ENCODE assay signal across 22 mouse cellular contexts in the genomic region with DNA sequence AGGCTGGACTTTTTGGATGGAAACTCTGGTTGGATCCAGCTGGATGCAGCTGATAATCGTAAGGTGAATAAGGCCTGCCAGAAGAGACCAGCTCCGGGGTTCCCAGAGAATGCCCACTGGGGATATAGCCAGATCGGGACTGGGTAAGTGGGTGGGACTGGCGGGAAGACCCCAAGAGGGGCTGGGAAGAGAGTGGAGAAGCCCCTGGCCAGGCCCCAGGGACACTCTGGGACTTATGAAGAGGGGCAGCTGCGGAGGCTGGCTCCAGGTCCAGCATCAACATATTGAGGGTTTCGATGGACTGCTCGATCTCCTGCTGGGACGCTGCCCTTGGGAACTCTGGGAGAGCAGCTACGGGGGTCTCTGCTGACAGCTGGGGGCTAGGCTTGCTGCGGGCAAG.
DNase-seq lines count a peak whose midpoint lies in the region; ATAC-seq and TF ChIP-seq lines count a peak whose summit lies in the region.
"Had no signal": no experiment of that assay in that cellular context is flagged by ENCODE, and none has a peak within 500 bp of the region (broad histone marks: within the 10 kb centered on the region; RNA-seq: fewer than 3 reads in every experiment).

No protein-coding gene starts in this region.

- no peak for TF ChIP-seq EP300 in stomach, postnatal 0 days (optimal IDR thresholded peaks at IDR 0.05)

- peaks cover 32% of the 10 kb centered on the region for H3K27me3 ChIP-seq in heart, embryonic 10.5 days (ENCODE audit: insufficient read depth, poor library complexity, severe bottlenecking)
- H3K27me3 ChIP-seq in heart, embryonic 15.5 days = no peaks in the 10 kb centered on the region
- H3K27me3 ChIP-seq in midbrain, embryonic 10.5 days (ENCODE audit: low read depth, poor library complexity, severe bottlenecking) = no peaks in the 10 kb centered on the region; the same call in 1 of the 2 replicates
- no peaks in the 10 kb centered on the region for H3K27me3 ChIP-seq in midbrain, embryonic 13.5 days
- H3K27me3 ChIP-seq in stomach, postnatal 0 days (ENCODE audit: control insufficient read depth, insufficient read depth, low read length) = no peaks in the 10 kb centered on the region
- H3K27me3 ChIP-seq: CH12.LX; forebrain, embryonic 13.5 days; hindbrain, embryonic 15.5 days had no signal

- H3K4me3 ChIP-seq in heart, embryonic 10.5 days = no peak overlapping the region
- H3K4me3 ChIP-seq in heart, embryonic 15.5 days = no peak overlapping the region
- H3K4me3 ChIP-seq in midbrain, embryonic 10.5 days = no peak overlapping the region
- H3K4me3 ChIP-seq in midbrain, embryonic 13.5 days (replicated peaks) = no peak overlapping the region
- H3K4me3 ChIP-seq in stomach, postnatal 0 days (ENCODE audit: low read depth, low read length) = no peak overlapping the region
- H3K4me3 ChIP-seq: embryonic facial prominence, embryonic 10.5 days; forebrain, embryonic 13.5 days; hindbrain, embryonic 15.5 days had no signal

- H3K36me3 ChIP-seq in heart, embryonic 10.5 days = peaks cover 38% of the 10 kb centered on the region
- peaks cover 40% of the 10 kb centered on the region for H3K36me3 ChIP-seq in heart, embryonic 15.5 days
- H3K36me3 ChIP-seq in midbrain, embryonic 10.5 days = peaks cover 7% of the 10 kb centered on the region; the same call in 1 of the 2 replicates
- 0 out of 2 replicates have a peak, but pooled peaks cover 3% of the 10 kb centered on the region for H3K36me3 ChIP-seq in midbrain, embryonic 13.5 days
- H3K36me3 ChIP-seq in stomach, postnatal 0 days (ENCODE audit: control insufficient read depth, insufficient read depth, low read length) = peaks cover 10% of the 10 kb centered on the region; the same call in 1 of the 2 replicates
- H3K36me3 ChIP-seq: hindbrain, embryonic 15.5 days had no signal

- intact Hi-C loops in heart, postnatal 36 days (cut with DNase I) = loop anchor here (2.0 kb wide), 1 partner anchor 26 kb away; no protein-coding TSS in a partner anchor
- intact Hi-C loops in heart, postnatal 25 days (cut with DNase I) = no loop called here

- H3K4me1 ChIP-seq in heart, embryonic 10.5 days = peaks cover 92% of the 10 kb centered on the region
- peaks cover 99% of the 10 kb centered on the region for H3K4me1 ChIP-seq in heart, embryonic 15.5 days (replicated peaks)
- H3K4me1 ChIP-seq in midbrain, embryonic 10.5 days = peaks cover 25% of the 10 kb centered on the region
- peaks cover 12% of the 10 kb centered on the region; the same call in 1 of the 2 replicates for H3K4me1 ChIP-seq in midbrain, embryonic 13.5 days (replicated peaks)
- H3K4me1 ChIP-seq in stomach, postnatal 0 days (replicated peaks; ENCODE audit: control insufficient read depth, insufficient read depth) = peaks cover 14% of the 10 kb centered on the region

- peak overlapping the region; percentile 35; the same call in 1 of the 2 replicates for H3K9ac ChIP-seq in heart, embryonic 15.5 days
- no peak overlapping the region for H3K9ac ChIP-seq in midbrain, embryonic 13.5 days (replicated peaks)
- H3K9ac ChIP-seq in stomach, postnatal 0 days (ENCODE audit: low read length) = no peak overlapping the region
- H3K9ac ChIP-seq: forebrain, embryonic 13.5 days; forebrain, postnatal 0 days; hindbrain, embryonic 15.5 days had no signal

- 0 out of 2 replicates have a peak overlapping the region, but pooled peaks have one; percentile 39 for H3K27ac ChIP-seq in heart, embryonic 10.5 days
- H3K27ac ChIP-seq in heart, embryonic 15.5 days = no peak overlapping the region
- peak overlapping the region; percentile 52 for H3K27ac ChIP-seq in midbrain, embryonic 10.5 days (replicated peaks)
- H3K27ac ChIP-seq in midbrain, embryonic 13.5 days = no peak overlapping the region
- H3K27ac ChIP-seq in stomach, postnatal 0 days (replicated peaks) = peak overlapping the region; percentile 24; the same call in 1 of the 2 replicates
- H3K27ac ChIP-seq: embryonic facial prominence, embryonic 10.5 days; forebrain, embryonic 13.5 days; hindbrain, embryonic 15.5 days had no signal

- 82% methylated on average over 10 of the region's 10 CpGs for WGBS in heart, embryonic 10.5 days
- WGBS in heart, embryonic 15.5 days = 86% methylated on average over 10 of the region's 10 CpGs
- WGBS in midbrain, embryonic 10.5 days = 86% methylated on average over 10 of the region's 10 CpGs
- WGBS in midbrain, embryonic 13.5 days = 81% methylated on average over 10 of the region's 10 CpGs
- 79% methylated on average over 10 of the region's 10 CpGs for WGBS in stomach, postnatal 0 days

- no peaks in the 10 kb centered on the region for H3K9me3 ChIP-seq in heart, embryonic 10.5 days
- H3K9me3 ChIP-seq in heart, embryonic 15.5 days (replicated peaks) = no peaks in the 10 kb centered on the region
- H3K9me3 ChIP-seq in midbrain, embryonic 10.5 days (replicated peaks) = no peaks in the 10 kb centered on the region
- H3K9me3 ChIP-seq in midbrain, embryonic 13.5 days = no peaks in the 10 kb centered on the region
- H3K9me3 ChIP-seq in stomach, postnatal 0 days (ENCODE audit: control insufficient read depth, low read length) = no peaks in the 10 kb centered on the region
- H3K9me3 ChIP-seq: embryonic facial prominence, embryonic 10.5 days; forebrain, embryonic 13.5 days; hindbrain, embryonic 15.5 days had no signal

- ATAC-seq in heart, embryonic 15.5 days (replicated peaks; ENCODE audit: insufficient number of reproducible peaks, insufficient read depth, low FRiP score, low read depth) = no peak
- no peak for ATAC-seq in midbrain, embryonic 13.5 days
- ATAC-seq in stomach, postnatal 0 days (ENCODE audit: low FRiP score, low TSS enrichment) = no peak
- ATAC-seq: forebrain, embryonic 13.5 days; forebrain, postnatal 0 days; intestine, embryonic 16.5 days had no signal

- no peak overlapping the region for H3K4me2 ChIP-seq in heart, embryonic 15.5 days
- H3K4me2 ChIP-seq in midbrain, embryonic 13.5 days (replicated peaks) = no peak overlapping the region
- no peak overlapping the region for H3K4me2 ChIP-seq in stomach, postnatal 0 days (replicated peaks; ENCODE audit: low read depth)
- H3K4me2 ChIP-seq: forebrain, embryonic 13.5 days; hindbrain, embryonic 15.5 days had no signal

- no peak for TF ChIP-seq CTCF in stomach, postnatal 0 days (IDR thresholded peaks at IDR 0.05; ENCODE audit: low read depth)

- no peak for DNase-seq in heart, embryonic 10.5 days (ENCODE audit: low spot score)
- DNase-seq in heart, postnatal 36 days = no peak
- no peak for DNase-seq in heart, postnatal 25 days (ENCODE audit: low spot score)
- no peak for DNase-seq in midbrain, embryonic 10.5 days (ENCODE audit: low spot score)
- DNase-seq in stomach, postnatal 0 days (ENCODE audit: low spot score) = no peak
- no peak for DNase-seq in layer of hippocampus, adult 8-10 months (ENCODE audit: low spot score in 2 of 2)
- DNase-seq: adrenal gland, adult 2 months; adrenal gland, postnatal 25 days; cerebellum, adult 18-20 months; cerebellum, adult 9-11 months; cerebellum, postnatal 36 days; forebrain, postnatal 0 days; gastrocnemius, postnatal 36 days; heart, adult 18-20 months; kidney, adult 2 months had no signal

Comparison
In these comparisons a context has a peak if more than half of its experiments do, and no peak if none do; other contexts are left out.
1. H3K27ac ChIP-seq: peak in heart, embryonic 10.5 days (single experiment), midbrain, embryonic 10.5 days (single experiment) and stomach, postnatal 0 days (single experiment); none in heart, embryonic 15.5 days (single experiment) and midbrain, embryonic 13.5 days (single experiment).